Mouse (Mus musculus): ENCODE measurements around the gene Ptk7. TPM values are rescaled to one million over a fixed set of nuclear protein-coding genes. Genes with fewer than 3 reads are reported as not detected.

The Ptk7 gene
- polyA plus RNA-seq, 1 experiment: 3.2 TPM

- H3K4me1 ChIP-seq (ENCODE audit: control insufficient read depth, insufficient read depth, low read length): no peaks in the 10 kb centered on the region
- H3K27ac ChIP-seq (ENCODE audit: control insufficient read depth, insufficient read depth, low read depth, low read length): no peak overlapping the region
- H3K36me3 ChIP-seq (ENCODE audit: control insufficient read depth, insufficient read depth, low read length): no peaks in the 10 kb centered on the region
- TF ChIP-seq POLR2A (IDR thresholded peaks at IDR 0.05; ENCODE audit: control insufficient read depth, low read depth, low read length) (no peak), CTCF (IDR thresholded peaks at IDR 0.05; ENCODE audit: control insufficient read depth, insufficient read depth, insufficient replicate concordance, low read depth, low read length) (no peak)
- no peak overlapping the region for H3K4me3 ChIP-seq (ENCODE audit: control insufficient read depth, low read depth, low read length)
- H3K27me3 ChIP-seq (ENCODE audit: control insufficient read depth, insufficient read depth, low read length): no peaks in the 10 kb centered on the region
Observed at GRCm38 (mm10) chr17:46605126-46605525, 24.2 kb downstream of the Ptk7 start.

DNA sequence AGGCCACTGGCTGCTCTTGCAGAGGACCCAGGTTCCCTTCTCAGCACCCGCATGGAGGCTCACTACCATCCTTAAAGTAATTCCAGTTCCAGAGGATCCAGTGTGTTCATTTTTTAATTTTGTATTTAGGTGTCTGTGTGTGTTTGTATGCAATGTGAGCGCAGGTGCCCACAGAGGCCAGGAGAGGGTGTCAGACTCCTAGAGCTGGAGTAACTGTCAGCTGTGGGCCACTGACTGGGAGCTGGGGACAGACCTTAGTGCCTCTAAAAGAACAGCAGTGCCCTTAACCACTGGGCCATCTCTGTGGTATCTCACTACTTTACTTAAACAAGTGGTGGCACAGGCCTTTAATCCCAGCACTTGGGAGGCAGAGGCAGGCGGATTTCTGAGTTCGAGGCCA is 26.1 kb downstream of the Ptk7 start:
- H3K27ac ChIP-seq (ENCODE audit: control insufficient read depth, insufficient read depth, low read depth, low read length): no peak overlapping the region
- TF ChIP-seq CTCF (IDR thresholded peaks at IDR 0.05; ENCODE audit: control insufficient read depth, insufficient read depth, insufficient replicate concordance, low read depth, low read length) (no peak), POLR2A (IDR thresholded peaks at IDR 0.05; ENCODE audit: control insufficient read depth, low read depth, low read length) (no peak)
- no peaks in the 10 kb centered on the region for H3K4me1 ChIP-seq (ENCODE audit: control insufficient read depth, insufficient read depth, low read length)
- H3K36me3 ChIP-seq (ENCODE audit: control insufficient read depth, insufficient read depth, low read length): no peaks in the 10 kb centered on the region
- no peak overlapping the region for H3K4me3 ChIP-seq (ENCODE audit: control insufficient read depth, low read depth, low read length)
- H3K27me3 ChIP-seq (ENCODE audit: control insufficient read depth, insufficient read depth, low read length): no peaks in the 10 kb centered on the region

DNA sequence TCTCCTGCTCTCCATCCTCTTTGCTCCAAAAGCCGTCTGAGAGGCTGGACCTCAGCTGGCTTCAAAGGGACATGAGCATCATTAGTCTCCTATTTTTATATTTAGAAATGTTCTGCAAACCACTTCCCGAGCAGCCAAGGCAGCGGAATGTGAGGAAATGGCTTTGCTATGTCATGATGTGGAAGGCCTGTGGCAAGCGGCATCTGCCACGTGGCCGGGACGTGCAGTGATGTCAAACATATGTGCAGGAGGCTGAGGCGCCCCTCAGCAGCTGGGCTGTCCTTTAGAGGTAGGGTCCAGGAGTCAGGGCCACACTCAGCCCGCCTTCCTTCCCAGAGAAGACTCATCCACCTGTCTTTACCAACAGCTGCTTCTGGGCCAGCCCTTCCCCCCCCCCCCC is 27.1 kb downstream of the Ptk7 start:
- TF ChIP-seq POLR2A (IDR thresholded peaks at IDR 0.05; ENCODE audit: control insufficient read depth, low read depth, low read length) (no peak), CTCF (IDR thresholded peaks at IDR 0.05; ENCODE audit: control insufficient read depth, insufficient read depth, insufficient replicate concordance, low read depth, low read length) (no peak)
- Histone ChIP-seq H3K4me1 (ENCODE audit: control insufficient read depth, insufficient read depth, low read length) (no peaks in the 10 kb centered on the region), H3K4me3 (ENCODE audit: control insufficient read depth, low read depth, low read length) (no peak overlapping the region), H3K36me3 (ENCODE audit: control insufficient read depth, insufficient read depth, low read length) (no peaks in the 10 kb centered on the region), H3K27ac (ENCODE audit: control insufficient read depth, insufficient read depth, low read depth, low read length) (no peak overlapping the region), H3K27me3 (ENCODE audit: control insufficient read depth, insufficient read depth, low read length) (no peaks in the 10 kb centered on the region)

GRCm38 (mm10) chr17:46600569-46600968 is 28.7 kb downstream of the Ptk7 start:
- no peaks in the 10 kb centered on the region for H3K36me3 ChIP-seq (ENCODE audit: control insufficient read depth, insufficient read depth, low read length)
- no peak overlapping the region for H3K4me3 ChIP-seq (ENCODE audit: control insufficient read depth, low read depth, low read length)
- no peak for TF ChIP-seq CTCF (IDR thresholded peaks at IDR 0.05; ENCODE audit: control insufficient read depth, insufficient read depth, insufficient replicate concordance, low read depth, low read length)
- TF ChIP-seq POLR2A (IDR thresholded peaks at IDR 0.05; ENCODE audit: control insufficient read depth, low read depth, low read length): no peak
- no peaks in the 10 kb centered on the region for H3K4me1 ChIP-seq (ENCODE audit: control insufficient read depth, insufficient read depth, low read length)
- H3K27ac ChIP-seq (ENCODE audit: control insufficient read depth, insufficient read depth, low read depth, low read length): no peak overlapping the region
- no peaks in the 10 kb centered on the region for H3K27me3 ChIP-seq (ENCODE audit: control insufficient read depth, insufficient read depth, low read length)

- TF ChIP-seq POLR2A (IDR thresholded peaks at IDR 0.05; ENCODE audit: control insufficient read depth, low read depth, low read length) (no peak), CTCF (IDR thresholded peaks at IDR 0.05; ENCODE audit: control insufficient read depth, insufficient read depth, insufficient replicate concordance, low read depth, low read length) (no peak)
- Histone ChIP-seq H3K4me3 (ENCODE audit: control insufficient read depth, low read depth, low read length) (no peak overlapping the region), H3K36me3 (ENCODE audit: control insufficient read depth, insufficient read depth, low read length) (no peaks in the 10 kb centered on the region), H3K4me1 (ENCODE audit: control insufficient read depth, insufficient read depth, low read length) (no peaks in the 10 kb centered on the region), H3K27ac (ENCODE audit: control insufficient read depth, insufficient read depth, low read depth, low read length) (no peak overlapping the region), H3K27me3 (ENCODE audit: control insufficient read depth, insufficient read depth, low read length) (no peaks in the 10 kb centered on the region)
Observed at GRCm38 (mm10) chr17:46598963-46599362, 30.3 kb downstream of the Ptk7 start.

GRCm38 (mm10) chr17:46597956-46598355 is 31.3 kb downstream of the Ptk7 start:
- TF ChIP-seq CTCF (IDR thresholded peaks at IDR 0.05; ENCODE audit: control insufficient read depth, insufficient read depth, insufficient replicate concordance, low read depth, low read length): no peak
- no peaks in the 10 kb centered on the region for H3K27me3 ChIP-seq (ENCODE audit: control insufficient read depth, insufficient read depth, low read length)
- H3K36me3 ChIP-seq (ENCODE audit: control insufficient read depth, insufficient read depth, low read length): no peaks in the 10 kb centered on the region
- H3K4me3 ChIP-seq (ENCODE audit: control insufficient read depth, low read depth, low read length): no peak overlapping the region
- no peaks in the 10 kb centered on the region for H3K4me1 ChIP-seq (ENCODE audit: control insufficient read depth, insufficient read depth, low read length)
- H3K27ac ChIP-seq (ENCODE audit: control insufficient read depth, insufficient read depth, low read depth, low read length): no peak overlapping the region

GRCm38 (mm10) chr17:46595336-46595735 is 34.0 kb downstream of the Ptk7 start:
- Histone ChIP-seq H3K27ac (ENCODE audit: control insufficient read depth, insufficient read depth, low read depth, low read length) (no peak overlapping the region), H3K4me3 (ENCODE audit: control insufficient read depth, low read depth, low read length) (no peak overlapping the region), H3K4me1 (ENCODE audit: control insufficient read depth, insufficient read depth, low read length) (no peaks in the 10 kb centered on the region), H3K27me3 (ENCODE audit: control insufficient read depth, insufficient read depth, low read length) (no peaks in the 10 kb centered on the region), H3K36me3 (ENCODE audit: control insufficient read depth, insufficient read depth, low read length) (no peaks in the 10 kb centered on the region)
- TF ChIP-seq POLR2A (IDR thresholded peaks at IDR 0.05; ENCODE audit: control insufficient read depth, low read depth, low read length) (no peak), CTCF (IDR thresholded peaks at IDR 0.05; ENCODE audit: control insufficient read depth, insufficient read depth, insufficient replicate concordance, low read depth, low read length) (no peak)

DNA sequence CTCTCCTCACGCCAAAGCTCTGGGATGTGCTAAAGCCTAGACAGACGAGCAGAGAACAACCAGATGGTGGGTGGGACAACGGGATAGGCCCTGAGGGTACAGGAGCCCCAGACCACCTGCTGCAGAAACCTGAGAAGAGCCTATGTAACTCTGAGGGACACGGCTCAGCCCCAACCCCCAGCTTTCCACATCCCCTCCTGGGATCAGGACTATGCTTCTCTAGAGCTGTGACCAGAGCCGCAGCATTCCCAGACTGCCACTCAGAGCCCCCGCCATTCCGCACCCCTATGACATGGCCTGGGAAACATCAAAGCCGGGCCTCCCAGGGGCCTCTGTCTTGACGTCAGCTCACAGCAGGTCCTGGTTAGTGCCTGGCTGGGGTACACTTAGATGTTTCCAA is 34.7 kb downstream of the Ptk7 start:
- TF ChIP-seq POLR2A (IDR thresholded peaks at IDR 0.05; ENCODE audit: control insufficient read depth, low read depth, low read length) (no peak), CTCF (IDR thresholded peaks at IDR 0.05; ENCODE audit: control insufficient read depth, insufficient read depth, insufficient replicate concordance, low read depth, low read length) (no peak)
- no peak overlapping the region for H3K4me3 ChIP-seq (ENCODE audit: control insufficient read depth, low read depth, low read length)
- H3K27ac ChIP-seq (ENCODE audit: control insufficient read depth, insufficient read depth, low read depth, low read length): no peak overlapping the region
- no peaks in the 10 kb centered on the region for H3K27me3 ChIP-seq (ENCODE audit: control insufficient read depth, insufficient read depth, low read length)
- no peaks in the 10 kb centered on the region for H3K4me1 ChIP-seq (ENCODE audit: control insufficient read depth, insufficient read depth, low read length)
- no peaks in the 10 kb centered on the region for H3K36me3 ChIP-seq (ENCODE audit: control insufficient read depth, insufficient read depth, low read length)

Data from testis, adult 2 months (tissue).